Mouse (Mus musculus): ENCODE results near the gene Phox2b. TPM values are rescaled to one million over a fixed set of nuclear protein-coding genes. Genes with fewer than 3 reads are reported as not detected.

The Phox2b gene
- 0.05 TPM in 1 of 2 replicates, not detected in the other for polyA plus RNA-seq (2015; fragmentation: Nextera tagmentation; extraction: Ambion mirVana)

DNA sequence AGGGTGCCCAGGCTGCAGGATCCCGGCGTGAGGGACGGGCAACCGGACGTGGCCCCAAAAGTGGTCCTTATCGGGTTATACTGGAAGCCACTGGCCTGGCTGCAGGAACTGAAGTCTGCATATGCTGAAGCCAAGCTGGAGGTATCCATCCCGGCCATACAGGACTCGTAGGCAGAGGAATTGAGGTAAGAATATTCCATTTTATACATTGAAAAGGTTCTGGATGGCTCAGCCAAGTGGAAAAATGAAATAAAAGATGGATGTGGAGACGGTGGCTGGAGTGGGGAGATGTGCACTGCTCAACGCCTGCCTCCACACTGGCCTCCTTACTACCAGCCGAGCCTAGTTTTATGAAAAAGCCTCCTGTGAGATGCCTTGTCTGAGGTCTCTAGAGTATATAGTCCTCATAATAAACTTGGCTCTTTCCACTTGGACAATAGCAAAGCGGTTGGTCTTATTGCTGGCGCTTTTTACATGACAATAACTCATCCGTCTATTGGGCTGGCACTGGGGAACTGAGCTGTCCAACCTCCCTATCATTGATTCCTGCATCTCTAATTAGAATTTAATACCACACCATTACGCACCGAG lies at the start of gene Phox2b:
Gene Phox2b, minus strand, starts transcription at position 569 of the 591 bp plus-strand sequence.
- Histone ChIP-seq H3K4me1 (peaks cover 26% of the 10 kb centered on the region), H3K27ac (no peak within 1 kb of the TSS), H3K36me3 (no peaks in the 10 kb centered on the region), H3K9me3 (no peaks in the 10 kb centered on the region), H3K9ac (no peak within 1 kb of the TSS), H3K27me3 (peaks cover 94% of the 10 kb centered on the region), H3K4me2 (no peak within 1 kb of the TSS), H3K4me3 (no peak within 1 kb of the TSS)
- under 1% methylated on average over 16 of the region's 16 CpGs for whole genome bisulfite sequencing
- ATAC-seq (ENCODE audit: insufficient number of reproducible peaks, low FRiP score, low TSS enrichment, low read depth): no peak

DNA sequence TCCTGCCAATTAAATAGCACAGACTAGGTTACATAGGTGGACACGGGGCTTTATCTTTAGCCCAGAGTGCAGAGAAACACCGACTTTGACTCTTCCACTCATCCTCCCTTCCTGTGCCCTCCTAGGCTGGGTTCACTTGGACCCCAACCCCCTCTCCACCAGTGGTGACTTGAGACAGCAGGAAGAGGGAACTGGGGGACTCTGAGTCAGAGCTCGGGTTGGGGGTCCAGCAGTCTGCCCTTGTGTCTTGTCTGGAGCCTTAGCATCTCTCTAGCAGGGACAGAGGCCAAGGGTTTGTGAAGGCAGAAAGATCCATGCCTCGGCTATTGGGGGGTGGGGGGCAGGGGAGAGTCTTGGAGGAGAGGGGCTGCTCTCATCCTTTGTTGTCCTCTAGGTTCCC lies 43.5 kb upstream of the Phox2b start:
- ATAC-seq (ENCODE audit: insufficient number of reproducible peaks, low FRiP score, low TSS enrichment, low read depth): no peak
- no peak overlapping the region for H3K4me3 ChIP-seq
- no peaks in the 10 kb centered on the region for H3K27me3 ChIP-seq
- no peaks in the 10 kb centered on the region for H3K36me3 ChIP-seq
- no peaks in the 10 kb centered on the region for H3K4me1 ChIP-seq
- WGBS: 69% methylated on average over 4 of the region's 4 CpGs
- H3K27ac ChIP-seq: no peak overlapping the region
- no peak overlapping the region for H3K9ac ChIP-seq
- H3K9me3 ChIP-seq: no peaks in the 10 kb centered on the region
- H3K4me2 ChIP-seq: no peak overlapping the region

DNA sequence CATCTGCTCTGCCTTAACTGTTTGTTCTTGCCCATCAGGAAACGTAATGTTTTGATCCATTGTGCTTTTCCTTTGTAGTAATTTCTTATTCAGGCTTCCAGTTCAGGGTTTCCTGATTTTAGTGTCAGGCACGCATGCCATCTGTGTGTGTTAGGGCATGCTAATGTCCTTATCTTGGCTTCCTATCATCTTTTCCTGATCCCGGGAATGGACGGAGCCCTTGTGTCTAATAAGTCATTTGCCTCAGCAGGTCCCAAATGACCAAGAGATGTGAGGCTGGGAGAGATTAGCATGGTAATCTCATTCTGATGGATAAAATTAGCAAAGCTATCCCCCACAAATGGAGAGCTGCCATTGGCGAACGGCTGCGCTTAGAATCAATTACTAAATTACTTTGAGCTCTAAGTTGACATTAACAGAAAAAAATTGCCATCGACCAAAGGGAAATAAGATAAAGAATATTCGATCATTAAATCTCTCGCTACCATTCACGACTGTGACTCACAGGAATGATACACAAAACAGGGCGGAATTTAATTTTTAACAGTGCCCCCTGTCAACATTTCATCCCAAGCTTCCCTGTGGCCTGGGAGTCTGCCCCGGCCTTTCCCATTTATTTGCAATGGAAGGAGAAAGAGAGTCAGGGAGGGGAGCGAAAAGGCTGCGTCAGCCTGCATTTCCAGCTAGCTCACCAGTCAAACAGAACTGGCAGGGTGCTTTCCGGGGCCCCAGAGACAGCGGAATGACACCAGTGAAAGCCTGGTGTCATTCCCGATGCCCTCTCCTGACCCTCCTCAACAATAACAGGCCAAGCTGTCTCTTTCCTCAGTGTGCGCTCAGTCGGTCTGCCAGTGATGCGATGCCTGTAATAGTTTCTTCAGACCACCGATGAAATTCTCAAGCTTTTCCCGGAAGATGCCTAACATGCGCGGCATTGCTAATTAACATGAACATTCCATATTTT lies 40.2 kb upstream of the Phox2b start:
- H3K27ac ChIP-seq: no peak overlapping the region
- no peaks in the 10 kb centered on the region for H3K27me3 ChIP-seq
- H3K9ac ChIP-seq: no peak overlapping the region
- WGBS: 66% methylated on average over 25 of the region's 25 CpGs
- H3K36me3 ChIP-seq: no peaks in the 10 kb centered on the region
- H3K4me3 ChIP-seq: no peak overlapping the region
- H3K9me3 ChIP-seq: no peaks in the 10 kb centered on the region
- H3K4me2 ChIP-seq: no peak overlapping the region
- no peak for ATAC-seq (ENCODE audit: insufficient number of reproducible peaks, low FRiP score, low TSS enrichment, low read depth)
- no peaks in the 10 kb centered on the region; the same call in 1 of the 2 replicates for H3K4me1 ChIP-seq

DNA sequence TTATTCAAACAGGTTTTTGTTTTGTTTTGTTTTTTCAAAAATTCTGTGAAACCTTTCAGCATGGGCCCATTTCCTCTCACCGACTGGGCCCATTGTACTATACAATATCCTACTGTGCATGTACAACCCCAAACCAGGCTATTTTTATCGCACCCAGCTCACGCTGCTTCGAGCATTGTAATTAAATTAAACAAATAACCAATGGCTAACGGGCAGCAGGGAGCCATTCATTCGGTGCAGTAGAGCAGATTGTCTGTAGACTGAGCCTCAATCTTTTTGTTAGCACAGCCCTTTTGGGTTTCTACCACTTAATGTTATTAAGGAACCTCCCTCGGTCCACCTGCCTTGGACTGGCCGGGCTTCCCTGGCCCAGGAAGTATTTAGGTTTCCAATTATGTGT lies 39.5 kb upstream of the Phox2b start:
- Histone ChIP-seq H3K9me3 (no peaks in the 10 kb centered on the region), H3K4me1 (no peaks in the 10 kb centered on the region; the same call in 1 of the 2 replicates), H3K4me2 (no peak overlapping the region), H3K9ac (no peak overlapping the region), H3K27ac (no peak overlapping the region), H3K27me3 (no peaks in the 10 kb centered on the region), H3K36me3 (no peaks in the 10 kb centered on the region), H3K4me3 (no peak overlapping the region)
- 52% methylated on average over 8 of the region's 8 CpGs for WGBS
- no peak for ATAC-seq (ENCODE audit: insufficient number of reproducible peaks, low FRiP score, low TSS enrichment, low read depth)

DNA sequence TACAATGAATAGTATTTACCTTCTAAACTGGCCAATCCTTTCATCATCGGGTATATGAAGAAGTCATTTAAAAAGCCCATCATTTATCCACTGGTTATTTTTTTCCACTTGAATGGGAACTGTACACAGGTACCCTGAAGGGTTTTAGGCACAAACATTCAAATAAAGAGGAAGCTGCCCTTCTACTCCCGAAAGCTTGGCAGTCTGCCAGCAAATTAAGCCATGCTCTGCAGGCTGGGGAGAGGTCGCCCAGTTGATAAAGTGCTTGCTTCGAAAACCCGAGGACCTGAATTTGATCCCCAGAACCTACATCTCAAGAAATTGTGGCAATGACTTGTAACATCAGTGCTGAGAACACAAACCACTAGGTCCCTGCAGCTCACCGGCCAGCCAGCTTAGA lies 35.6 kb upstream of the Phox2b start:
- WGBS: 30% methylated on average over 6 of the region's 6 CpGs
- H3K27me3 ChIP-seq: no peaks in the 10 kb centered on the region
- ATAC-seq (ENCODE audit: insufficient number of reproducible peaks, low FRiP score, low TSS enrichment, low read depth): no peak

DNA sequence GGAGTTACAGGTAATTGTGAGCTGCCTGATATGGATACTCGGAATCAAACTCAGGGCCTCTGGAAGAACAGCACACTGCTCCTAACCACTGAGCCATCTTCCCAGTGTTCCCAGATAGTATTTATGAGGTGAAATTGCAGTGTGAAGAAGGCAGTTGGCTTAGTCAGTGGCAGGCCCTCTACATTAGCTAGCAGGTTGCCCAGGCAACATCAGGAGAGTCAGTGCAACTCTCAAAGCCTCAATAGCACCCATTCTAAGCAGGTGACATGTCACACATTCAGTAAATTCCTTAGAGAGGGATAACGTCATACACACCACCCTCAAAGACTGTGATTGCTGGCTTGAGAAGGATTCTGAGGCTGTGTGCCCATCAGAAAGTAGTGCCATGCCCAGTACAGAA lies 32.6 kb upstream of the Phox2b start:
- no peaks in the 10 kb centered on the region for H3K27me3 ChIP-seq
- WGBS: 69% methylated on average over 2 of the region's 2 CpGs
- no peaks in the 10 kb centered on the region; the same call in 1 of the 2 replicates for H3K4me1 ChIP-seq
- H3K4me2 ChIP-seq: no peak overlapping the region
- H3K9ac ChIP-seq: no peak overlapping the region
- H3K9me3 ChIP-seq: no peaks in the 10 kb centered on the region
- H3K27ac ChIP-seq: no peak overlapping the region
- no peak overlapping the region for H3K4me3 ChIP-seq
- no peak for ATAC-seq (ENCODE audit: insufficient number of reproducible peaks, low FRiP score, low TSS enrichment, low read depth)
- H3K36me3 ChIP-seq: no peaks in the 10 kb centered on the region

More for the DNA sequence above, 35.6 kb upstream of the Phox2b start:
- no peaks in the 10 kb centered on the region for H3K36me3 ChIP-seq
- no peak overlapping the region for H3K9ac ChIP-seq
- H3K4me1 ChIP-seq: no peaks in the 10 kb centered on the region; the same call in 1 of the 2 replicates
- H3K4me2 ChIP-seq: no peak overlapping the region
- H3K4me3 ChIP-seq: no peak overlapping the region
- no peak overlapping the region for H3K27ac ChIP-seq
- H3K9me3 ChIP-seq: no peaks in the 10 kb centered on the region

DNA sequence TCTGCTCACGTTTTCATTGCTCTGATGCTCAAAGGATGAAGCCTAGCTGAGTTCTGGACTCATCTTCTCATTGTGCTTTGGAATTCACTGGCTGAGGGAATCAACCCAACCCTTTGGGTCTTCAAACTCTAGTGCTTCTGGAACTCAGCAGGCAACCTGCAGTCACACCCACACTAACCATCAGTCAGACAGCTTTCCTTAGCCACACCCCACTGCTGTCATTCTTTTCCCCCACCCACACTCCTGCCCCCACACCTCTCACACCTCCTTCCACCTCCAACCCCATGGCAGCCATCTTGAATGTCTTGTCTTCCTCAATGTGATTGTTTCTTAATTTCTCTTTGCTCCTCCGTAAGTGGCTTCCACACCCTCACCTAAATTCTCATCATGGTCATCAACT lies 7.2 kb upstream of the Phox2b start:
- H3K27ac ChIP-seq: no peak overlapping the region
- no peak overlapping the region for H3K4me3 ChIP-seq
- 82% methylated on average over 2 of the region's 2 CpGs for WGBS
- no peaks in the 10 kb centered on the region for H3K36me3 ChIP-seq
- no peak overlapping the region for H3K4me2 ChIP-seq
- no peak overlapping the region for H3K9ac ChIP-seq
- peaks cover 3% of the 10 kb centered on the region for H3K4me1 ChIP-seq
- ATAC-seq (ENCODE audit: insufficient number of reproducible peaks, low FRiP score, low TSS enrichment, low read depth): no peak
- peaks cover 70% of the 10 kb centered on the region for H3K27me3 ChIP-seq
- no peaks in the 10 kb centered on the region for H3K9me3 ChIP-seq

DNA sequence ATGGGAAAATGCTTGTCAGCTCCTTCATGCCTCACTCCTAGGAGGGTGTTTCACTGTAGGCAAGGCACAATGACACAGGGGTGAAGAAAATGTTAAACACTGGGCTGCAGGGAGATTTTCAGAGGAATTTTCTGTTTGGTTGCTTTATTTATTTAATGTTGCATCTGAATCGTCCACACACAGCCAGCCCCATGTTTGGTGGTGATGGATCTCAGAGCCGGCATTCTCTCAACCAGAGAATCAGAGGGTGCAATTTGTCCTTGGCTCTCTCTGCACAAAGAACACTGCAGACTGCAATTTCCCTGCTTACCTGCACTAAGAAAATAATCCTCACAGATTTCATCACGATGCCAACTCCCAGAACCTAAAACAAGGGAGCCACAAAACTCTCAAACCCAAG lies 3.9 kb upstream of the Phox2b start:
- 20% methylated on average over 3 of the region's 3 CpGs for WGBS
- no peak for ATAC-seq (ENCODE audit: insufficient number of reproducible peaks, low FRiP score, low TSS enrichment, low read depth)
- H3K4me1 ChIP-seq: peaks cover 12% of the 10 kb centered on the region
- H3K4me3 ChIP-seq: no peak overlapping the region
- H3K9ac ChIP-seq: no peak overlapping the region
- H3K27me3 ChIP-seq: peaks cover 91% of the 10 kb centered on the region
- H3K4me2 ChIP-seq: no peak overlapping the region
- no peak overlapping the region for H3K27ac ChIP-seq
- H3K9me3 ChIP-seq: no peaks in the 10 kb centered on the region
- no peaks in the 10 kb centered on the region for H3K36me3 ChIP-seq

DNA sequence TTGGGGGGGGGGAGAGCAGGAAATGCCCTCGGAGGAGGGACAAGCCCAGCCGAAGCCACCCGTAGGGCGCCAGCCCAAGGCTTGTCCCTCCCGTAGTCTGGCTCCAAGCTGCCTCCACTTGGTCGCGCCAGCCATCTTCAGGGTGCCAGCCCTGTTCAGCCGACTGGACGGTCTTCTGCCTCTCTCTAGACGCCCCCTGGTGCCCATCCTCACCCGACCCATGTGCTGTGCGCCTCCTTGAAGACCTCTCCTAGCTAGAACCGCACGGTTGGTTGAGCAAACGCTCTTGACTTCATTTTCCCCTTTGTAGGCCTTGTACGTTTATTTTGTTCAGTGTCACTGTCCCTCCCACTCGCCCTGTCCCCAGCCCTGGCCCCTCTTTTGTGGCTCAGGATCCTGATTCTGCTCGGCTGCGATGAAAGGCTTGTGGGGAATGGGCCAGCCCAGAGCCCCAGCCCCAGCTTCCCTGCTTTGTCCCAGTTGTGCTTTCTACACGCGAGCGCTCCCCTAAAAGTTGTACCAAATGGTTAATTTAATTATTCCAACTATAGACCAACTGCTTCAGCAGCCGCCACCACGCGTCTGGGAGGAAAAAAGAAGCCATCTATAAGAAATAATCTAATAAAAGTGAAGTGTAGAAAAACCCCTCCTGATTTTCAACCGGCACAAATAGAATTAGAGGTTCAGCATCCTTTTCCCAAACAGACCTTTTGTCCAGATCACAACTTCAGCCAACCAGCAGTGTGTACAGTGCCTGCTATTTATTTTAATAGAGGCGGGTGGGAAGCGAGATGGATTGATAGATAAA lies 2.9 kb upstream of the Phox2b start:
- Histone ChIP-seq H3K4me2 (no peak overlapping the region), H3K4me1 (peaks cover 12% of the 10 kb centered on the region), H3K4me3 (no peak overlapping the region), H3K9ac (no peak overlapping the region), H3K36me3 (no peaks in the 10 kb centered on the region), H3K27me3 (peaks cover 95% of the 10 kb centered on the region), H3K9me3 (no peaks in the 10 kb centered on the region), H3K27ac (no peak overlapping the region)
- 5% methylated on average over 28 of the region's 28 CpGs for WGBS
- ATAC-seq (ENCODE audit: insufficient number of reproducible peaks, low FRiP score, low TSS enrichment, low read depth): peak; percentile 35; the same call in 1 of the 2 replicates

DNA sequence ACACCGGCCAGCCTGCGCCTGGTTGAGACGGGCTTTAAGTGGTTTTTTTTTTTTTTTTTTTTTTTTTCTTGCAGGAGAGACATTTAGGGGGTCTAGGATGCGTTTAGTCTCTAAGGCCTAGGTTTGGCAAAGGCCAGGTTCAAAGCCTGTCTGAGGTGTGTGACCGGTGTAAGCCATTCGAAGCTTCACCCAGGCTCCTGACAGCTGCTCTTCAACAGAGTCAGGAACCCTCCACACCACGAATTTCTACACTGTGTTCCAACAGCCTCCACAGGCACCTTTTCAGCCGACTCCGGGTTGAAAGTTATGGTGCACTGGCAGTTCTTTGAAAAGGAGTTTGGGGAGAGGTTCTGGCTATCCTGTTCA lies 2.3 kb upstream of the Phox2b start:
- H3K27me3 ChIP-seq: peaks cover 93% of the 10 kb centered on the region
- H3K9me3 ChIP-seq: no peaks in the 10 kb centered on the region
- no peaks in the 10 kb centered on the region for H3K36me3 ChIP-seq
- H3K4me1 ChIP-seq: peaks cover 12% of the 10 kb centered on the region
- 3% methylated on average over 9 of the region's 9 CpGs for WGBS
- H3K27ac ChIP-seq: no peak overlapping the region
- H3K4me2 ChIP-seq: no peak overlapping the region
- no peak overlapping the region for H3K4me3 ChIP-seq
- ATAC-seq (ENCODE audit: insufficient number of reproducible peaks, low FRiP score, low TSS enrichment, low read depth): no peak
- no peak overlapping the region for H3K9ac ChIP-seq

DNA sequence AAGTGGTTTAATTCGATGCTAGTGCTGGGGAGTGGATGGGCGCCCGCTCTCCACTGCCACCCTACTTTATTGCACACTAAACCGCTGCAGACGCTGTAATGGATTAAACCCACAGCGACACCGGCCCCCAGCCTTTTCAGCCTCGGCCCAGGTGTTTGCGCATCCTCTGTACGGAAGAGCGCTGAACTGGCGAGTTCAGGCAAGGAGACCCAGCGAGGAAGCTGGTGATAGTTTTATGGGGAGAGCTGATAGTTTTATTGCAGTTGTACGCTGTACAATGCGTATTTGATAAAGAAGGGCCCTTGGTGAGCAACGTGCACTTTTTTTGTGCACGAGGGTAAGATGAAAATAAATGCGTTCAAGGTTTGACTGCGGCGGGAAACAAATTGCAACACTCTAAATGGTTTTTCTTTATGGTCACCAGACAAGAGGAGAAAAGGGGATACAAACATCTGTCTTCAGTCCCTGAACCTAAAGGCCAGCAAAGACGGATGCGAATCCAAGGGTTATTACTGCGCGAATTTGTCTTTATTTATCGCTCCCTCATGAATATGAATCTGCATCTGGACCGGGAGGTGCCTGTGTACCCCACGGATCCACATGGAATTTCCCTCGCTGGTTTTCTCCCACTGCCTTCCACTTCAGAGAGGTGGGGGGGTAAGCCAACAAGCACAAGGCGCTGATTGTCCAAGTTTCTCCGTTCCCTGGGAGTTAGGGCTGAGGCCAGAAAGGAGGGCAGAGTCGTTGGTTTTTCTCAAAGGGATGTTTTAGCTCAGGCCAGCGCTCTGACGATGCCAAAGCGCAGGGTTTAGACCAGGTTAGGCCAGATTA lies 1.7 kb upstream of the Phox2b start:
- no peak overlapping the region for H3K4me3 ChIP-seq
- H3K9me3 ChIP-seq: no peaks in the 10 kb centered on the region
- no peak overlapping the region for H3K9ac ChIP-seq
- WGBS: 2% methylated on average over 34 of the region's 34 CpGs
- no peak overlapping the region for H3K4me2 ChIP-seq
- no peak overlapping the region for H3K27ac ChIP-seq
- H3K4me1 ChIP-seq: peaks cover 18% of the 10 kb centered on the region
- no peaks in the 10 kb centered on the region for H3K36me3 ChIP-seq
- H3K27me3 ChIP-seq: peaks cover 94% of the 10 kb centered on the region
- no peak for ATAC-seq (ENCODE audit: insufficient number of reproducible peaks, low FRiP score, low TSS enrichment, low read depth)

All from limb, embryonic 15.5 days (tissue).